Mouse (Mus musculus) ES-E14 (cell line): ENCODE measurements at regions not wholly inside any gene's neighbourhood (a gene's known extent, or its start where the extent isn't known, plus 50 kb on each side); places are given as distances from the start of the nearest gene placed in this dataset.

ENCODE experiments used
- DNase-seq: peaks from one replicate; pipeline ENCODE4 v3.0.0-alpha.2; 2013; ENCODE audit warnings: low read depth, low spot score
- H3K27ac ChIP-seq: 2 replicates; pipeline ENCODE4 v1.5.1; 2012; ENCODE audit warnings: low read depth, mild to moderate bottlenecking, low read length, moderate library complexity, mixed read lengths; ENCODE audit not compliant: poor library complexity, insufficient read depth, severe bottlenecking
- H3K36me3 ChIP-seq: 2 replicates; pipeline ENCODE4 v1.6.1; 2012; ENCODE audit warnings: mild to moderate bottlenecking, low read length, moderate library complexity, mixed read lengths; ENCODE audit not compliant: control insufficient read depth, poor library complexity, insufficient read depth, severe bottlenecking
- H3K4me1 ChIP-seq, 2 experiments: fragments of 150-350 bp in 1 of 2; sonication (generic) in 1 of 2; 2 replicates each; pipeline ENCODE4 v1.6.1; 2012; ENCODE audit warnings: low read length in 2 of 2, mild to moderate bottlenecking in 1 of 2, mixed read lengths in 1 of 2; ENCODE audit not compliant: control insufficient read depth in 2 of 2, insufficient read depth in 2 of 2, poor library complexity in 1 of 2
- H3K4me3 ChIP-seq, 2 experiments: fragments of 150-350 bp in 1 of 2; sonication (generic) in 1 of 2; 2 replicates each; pipeline ENCODE4 v1.5.1; 2012; ENCODE audit warnings: low read length in 2 of 2, low read depth in 1 of 2, mild to moderate bottlenecking in 1 of 2, mixed read lengths in 1 of 2; ENCODE audit not compliant: insufficient read depth in 1 of 2, poor library complexity in 1 of 2, severe bottlenecking in 1 of 2
- H3K9ac ChIP-seq: 2 replicates; pipeline ENCODE4 v1.6.1; 2012; ENCODE audit warnings: low read depth, mild to moderate bottlenecking, low read length, mixed read lengths; ENCODE audit not compliant: poor library complexity, insufficient read depth, severe bottlenecking
- H3K9me3 ChIP-seq: fragments of 150-350 bp; sonication (generic); 2 replicates; pipeline ENCODE4 v1.6.1; 2012; ENCODE audit warnings: low read depth, mild to moderate bottlenecking, low read length; ENCODE audit not compliant: control insufficient read depth, insufficient read depth
- CHD2 ChIP-seq: IDR thresholded peaks from 2 replicates; pipeline ENCODE4 v1.6.1; 2014; ENCODE audit warnings: mild to moderate bottlenecking, low read depth, low read length, inconsistent platforms
- HCFC1 ChIP-seq: IDR thresholded peaks from 2 replicates; pipeline ENCODE4 v1.6.1; 2012; ENCODE audit warnings: low read length, inconsistent platforms, borderline replicate concordance; ENCODE audit not compliant: insufficient read depth
- MAFK ChIP-seq: IDR thresholded peaks from 2 replicates; pipeline ENCODE4 v1.6.1; 2014; ENCODE audit warnings: mild to moderate bottlenecking, low read depth, low read length, inconsistent platforms; ENCODE audit not compliant: insufficient read depth
- ZC3H11A ChIP-seq: IDR thresholded peaks from 2 replicates; pipeline ENCODE4 v1.6.1; 2012; ENCODE audit warnings: low read depth, mild to moderate bottlenecking, inconsistent platforms, low read length, borderline replicate concordance
- ZNF384 ChIP-seq: IDR thresholded peaks from 2 replicates; pipeline ENCODE4 v1.6.1; 2012; ENCODE audit warnings: low read depth, low read length, inconsistent platforms
- in situ Hi-C, 2 experiments: fragments of 600-800 bp; cut with MboI; formaldehyde crosslinking; loops; one replicate each; pipeline ENCODE4 v1.15.1; 2025; ENCODE audit warnings: low sequenced_read_pairs in 2 of 2, inconsistent platforms in 1 of 2; ENCODE audit not compliant: unreplicated experiment in 2 of 2

DNA sequence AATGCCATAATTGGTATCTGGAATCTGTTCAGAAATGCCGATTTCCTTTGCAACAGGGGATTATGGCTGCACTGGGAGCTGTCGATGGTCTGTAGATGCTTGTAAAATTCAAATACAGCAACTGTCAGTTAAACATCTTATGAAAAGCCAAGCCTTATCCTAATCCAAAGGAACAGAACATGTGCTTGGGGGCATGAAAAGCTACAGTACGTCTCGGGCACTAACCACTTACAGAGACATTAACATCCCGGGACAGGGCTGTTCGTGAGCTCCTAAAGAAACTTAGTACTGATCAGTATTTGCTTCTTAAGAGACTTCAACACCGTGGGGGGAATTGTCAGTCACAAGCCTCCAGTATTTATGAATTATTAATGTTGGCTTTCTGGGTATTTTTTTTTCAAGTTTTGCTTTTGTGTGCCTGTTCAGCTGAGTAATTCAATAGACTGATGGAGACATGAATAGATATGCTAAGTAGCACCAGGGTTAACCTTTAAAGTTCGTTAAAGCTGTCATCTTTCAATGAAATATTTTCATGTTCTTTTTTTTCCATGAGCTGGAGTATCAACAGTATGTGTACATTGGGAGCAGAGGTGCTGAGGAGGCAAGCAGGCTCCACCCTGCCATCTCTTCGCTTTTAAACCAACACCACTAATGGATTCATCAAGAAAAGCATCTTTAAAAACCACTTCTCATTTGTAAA, 272.3 kb downstream of the Tle4 start:
- no peak for TF ChIP-seq ZC3H11A
- no peak for TF ChIP-seq MAFK
- TF ChIP-seq HCFC1 = no peak
- no peak for TF ChIP-seq ZNF384
- no peak for TF ChIP-seq CHD2
- Histone ChIP-seq H3K9ac (no peak overlapping the region), H3K27ac (no peak overlapping the region), H3K36me3 (no peaks in the 10 kb centered on the region), H3K9me3 (no peaks in the 10 kb centered on the region), H3K4me1 (no peaks in the 10 kb centered on the region), H3K4me3 (no peak overlapping the region)
- in situ Hi-C loops = no loop called here
- DNase-seq = no peak

- TF ChIP-seq MAFK (no peak), HCFC1 (no peak), ZNF384 (no peak), CHD2 (no peak), ZC3H11A (no peak)
- H3K9ac ChIP-seq = no peak overlapping the region
- H3K4me1 ChIP-seq = no peaks in the 10 kb centered on the region
- no peak overlapping the region for H3K27ac ChIP-seq
- no peaks in the 10 kb centered on the region for H3K9me3 ChIP-seq
- H3K36me3 ChIP-seq = no peaks in the 10 kb centered on the region
- DNase-seq = no peak
- in situ Hi-C loops = no loop called here
- no peak overlapping the region for H3K4me3 ChIP-seq
Measured at GRCm38 (mm10) chr19:14333041-14334012, 264.5 kb downstream of the Tle4 start.

- Histone ChIP-seq H3K36me3 (no peaks in the 10 kb centered on the region), H3K4me3 (no peak overlapping the region), H3K9ac (no peak overlapping the region), H3K4me1 (no peaks in the 10 kb centered on the region), H3K9me3 (no peaks in the 10 kb centered on the region), H3K27ac (no peak overlapping the region)
- TF ChIP-seq HCFC1 (no peak), CHD2 (no peak), MAFK (no peak), ZC3H11A (no peak), ZNF384 (no peak)
- DNase-seq = no peak
- in situ Hi-C loops = no loop called here
Measured at GRCm38 (mm10) chr19:14337025-14337424, 260.8 kb downstream of the Tle4 start.

DNA sequence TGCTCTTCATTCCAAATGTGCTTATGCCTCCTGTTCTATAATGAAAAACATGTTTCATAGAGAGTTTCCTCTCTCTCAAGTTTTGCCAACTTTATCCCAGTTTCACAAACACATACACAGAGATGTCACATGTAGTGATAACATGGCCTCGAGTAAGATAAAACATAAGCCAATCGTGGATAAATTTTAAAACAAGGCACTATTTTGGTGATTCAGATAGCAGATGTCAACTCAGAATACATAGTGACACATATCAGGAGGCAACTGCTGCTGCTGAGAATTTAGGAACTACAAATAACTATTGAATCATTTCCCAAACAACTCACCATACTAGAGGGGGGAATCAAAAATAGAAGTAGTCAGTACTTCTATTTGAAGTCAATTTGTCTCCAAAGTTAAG, 257.1 kb downstream of the Tle4 start:
- no peak for DNase-seq
- H3K9ac ChIP-seq = no peak overlapping the region
- no peak overlapping the region for H3K4me3 ChIP-seq
- H3K4me1 ChIP-seq = no peaks in the 10 kb centered on the region
- no peaks in the 10 kb centered on the region for H3K36me3 ChIP-seq
- H3K9me3 ChIP-seq = no peaks in the 10 kb centered on the region
- in situ Hi-C loops = no loop called here
- no peak overlapping the region for H3K27ac ChIP-seq
- no peak for TF ChIP-seq MAFK
